Mouse (Mus musculus): ENCODE measurements around the gene Chrnb2.

- 0 out of 2 replicates have a peak, but pooled peaks have one; percentile 15 for TF ChIP-seq CTCF (IDR thresholded peaks at IDR 0.05; ENCODE audit: low read depth)
- TF ChIP-seq EP300 (IDR thresholded peaks at IDR 0.05; ENCODE audit: low read depth), result no peak
These were observed 46.4 kb upstream of the Chrnb2 start for GRCm38 (mm10) chr3:89810841-89811240.
